Mouse (Mus musculus): Measurements from ENCODE around the gene Sat2.

The Sat2 gene

DNA sequence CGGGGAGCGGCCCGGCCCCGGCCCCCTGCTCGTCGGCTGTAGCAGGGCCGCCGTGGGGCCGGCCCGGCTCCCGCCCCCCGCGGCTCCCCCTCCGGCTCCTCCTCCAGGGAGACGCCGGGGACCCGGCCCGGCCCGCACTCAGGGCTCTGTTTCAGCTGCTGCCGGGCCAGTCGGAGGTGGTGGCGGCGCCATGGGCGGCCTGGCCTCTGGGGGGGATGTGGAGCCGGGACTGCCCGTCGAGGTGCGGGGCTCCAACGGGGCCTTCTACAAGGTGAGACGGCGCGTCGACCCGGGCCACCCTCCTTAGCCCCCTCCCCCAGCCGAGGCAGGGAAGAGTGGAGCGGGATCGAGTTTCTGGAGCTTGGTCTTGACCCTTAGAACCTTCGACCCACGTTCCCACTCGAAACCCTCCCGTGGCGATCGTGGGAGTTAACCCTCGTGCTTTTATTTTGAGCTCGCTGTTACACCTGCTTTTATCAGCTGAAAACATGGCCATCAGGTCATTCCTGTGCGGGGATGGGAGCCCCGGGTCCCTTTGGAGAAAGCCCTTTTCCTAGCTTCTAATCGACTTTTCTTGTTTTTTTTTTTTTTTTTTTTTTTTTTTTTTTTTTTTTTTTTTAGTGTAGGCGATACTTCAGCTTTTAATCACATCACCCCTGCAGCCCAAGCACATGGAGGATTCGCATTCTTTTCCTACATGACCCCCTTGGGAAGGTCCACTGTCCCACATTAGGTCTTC lies 11.5 kb downstream of the Sat2 start:
- peak; percentile 79 for DNase-seq (ENCODE audit: low spot score)

DNA sequence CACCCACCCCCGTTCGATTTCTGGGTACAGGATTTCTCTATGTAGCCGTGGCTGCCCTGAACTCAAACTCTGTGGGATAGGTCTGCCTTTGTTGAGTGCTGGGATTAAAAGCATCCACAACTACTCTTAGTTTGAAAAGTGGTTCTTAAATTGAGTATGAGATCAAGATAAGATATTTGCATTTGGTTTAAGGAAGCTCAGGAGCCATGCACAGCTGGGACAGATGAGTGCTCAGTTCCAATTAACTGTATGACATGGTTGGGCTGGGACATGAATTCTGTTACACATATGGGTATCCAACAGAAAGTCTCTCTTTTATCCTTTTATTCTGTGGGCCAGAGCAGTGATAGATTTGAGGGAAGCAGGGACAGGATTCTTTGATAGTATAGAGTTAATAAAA lies 13.6 kb downstream of the Sat2 start:
- DNase-seq (ENCODE audit: low spot score), result no peak

- no peak for DNase-seq (ENCODE audit: low spot score)
These were observed 24.0 kb downstream of the Sat2 start for GRCm38 (mm10) chr11:69645860-69646259.

DNA sequence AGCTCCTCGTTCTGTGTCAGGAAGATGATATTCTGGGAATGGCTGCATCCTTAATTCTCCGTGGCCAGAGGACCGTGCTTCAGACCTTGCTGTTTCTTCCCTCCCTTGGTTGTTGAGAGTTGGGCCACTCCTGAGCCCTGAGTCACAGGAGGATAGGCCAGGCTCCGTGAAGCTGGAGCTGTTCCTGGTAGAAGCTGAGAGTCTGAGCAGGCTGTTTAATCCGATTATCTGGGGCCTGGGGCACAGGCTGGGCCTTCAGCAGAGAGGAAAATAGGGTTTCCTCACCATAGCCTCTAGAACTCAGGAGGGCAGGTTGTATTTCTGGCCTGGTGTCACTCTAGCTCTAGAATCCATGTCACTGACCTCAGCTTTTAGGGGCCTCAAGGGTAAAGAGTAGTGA lies 31.6 kb downstream of the Sat2 start:
- DNase-seq (ENCODE audit: low spot score), result no peak

DNA sequence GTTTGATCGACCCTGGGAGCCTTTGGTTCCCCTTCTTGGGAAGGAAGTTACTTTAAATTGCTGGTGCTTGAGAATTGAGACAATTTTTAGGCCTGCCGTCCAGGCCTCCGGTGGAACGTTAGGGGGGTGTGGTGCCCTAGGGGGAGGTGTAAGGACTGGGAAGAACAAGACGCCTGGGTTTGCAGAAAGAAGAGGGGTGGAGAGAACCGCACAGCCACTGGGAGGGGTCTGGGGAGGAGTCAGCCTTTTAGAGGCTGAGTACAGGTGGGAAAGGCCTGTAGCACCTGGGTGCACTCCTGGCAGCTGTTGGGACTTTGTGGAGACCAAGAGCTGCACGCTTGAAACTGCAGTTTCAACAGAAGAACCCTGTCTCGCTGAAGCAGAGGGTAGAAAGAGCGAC lies 32.9 kb downstream of the Sat2 start:
- peak; percentile 36 for DNase-seq (ENCODE audit: low spot score)

GRCm38 (mm10) chr11:69655264-69656064 lies 33.6 kb downstream of the Sat2 start, which contains the start of gene Sox15:
Gene Sox15, plus strand, starts transcription at chr11:69655314.
- peak; percentile 67 for DNase-seq (ENCODE audit: low spot score)

DNA sequence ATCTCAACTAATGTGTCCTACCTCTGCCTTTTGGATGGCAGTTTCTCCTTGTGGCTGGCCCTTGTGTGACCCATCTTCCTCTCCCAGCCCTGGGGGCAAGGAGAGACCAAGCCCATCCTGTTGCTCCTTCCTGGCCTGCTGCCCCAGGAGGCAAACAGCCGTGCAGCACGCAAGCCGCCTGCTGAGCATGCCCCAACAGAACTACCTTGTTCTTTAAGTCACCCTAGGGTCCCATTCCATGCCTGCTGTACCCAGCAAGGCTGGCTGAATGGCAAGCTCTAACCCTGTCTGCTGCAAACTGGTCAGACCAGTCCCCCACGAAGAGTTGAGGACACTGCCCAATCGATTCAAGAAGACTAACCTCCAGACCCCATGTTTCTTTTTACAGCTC lies 34.2 kb downstream of the Sat2 start:
- DNase-seq (ENCODE audit: low spot score), result no peak

GRCm38 (mm10) chr11:69656617-69657461 lies 35.0 kb downstream of the Sat2 start:
- DNase-seq (ENCODE audit: low spot score), result no peak

- no peak for DNase-seq (ENCODE audit: low spot score)
These were observed 35.6 kb downstream of the Sat2 start for GRCm38 (mm10) chr11:69657462-69657881.

DNA sequence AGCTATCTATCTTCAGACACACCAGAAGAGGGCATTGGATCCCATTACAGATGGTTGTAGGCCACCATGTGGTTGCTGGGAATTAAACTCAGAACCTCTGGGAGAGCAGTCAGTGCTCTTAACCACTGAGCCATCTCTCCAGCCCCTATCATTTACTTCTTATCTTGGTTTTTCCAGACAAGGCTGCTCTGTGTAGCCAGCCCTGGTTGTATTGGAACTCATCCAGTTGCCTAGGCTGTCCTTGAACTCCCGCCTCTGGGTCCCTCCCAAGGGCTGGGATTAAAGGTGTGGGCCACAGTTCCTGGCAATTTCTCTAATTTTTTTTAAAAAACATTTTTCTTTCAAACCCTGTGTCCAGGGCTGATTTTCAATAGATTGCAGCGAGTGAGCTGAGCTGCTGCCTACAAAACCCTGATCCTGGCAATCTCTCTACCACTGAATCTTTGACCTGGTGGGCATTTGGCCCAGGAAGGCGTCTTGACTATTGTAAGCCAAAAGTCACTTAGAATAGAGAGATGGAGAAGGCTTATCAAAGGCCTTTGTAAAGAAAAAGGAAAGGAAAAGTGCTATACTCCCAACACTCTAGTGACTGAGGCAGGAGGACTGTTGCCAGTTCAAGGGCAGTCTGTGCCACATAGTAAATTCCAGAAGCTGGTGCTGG lies 39.5 kb downstream of the Sat2 start:
- DNase-seq (ENCODE audit: low spot score), result peak; percentile 67

- peak; percentile 95 for DNase-seq (ENCODE audit: low spot score)
These were observed 40.6 kb downstream of the Sat2 start, which contains the start of gene Mpdu1 for GRCm38 (mm10) chr11:69662213-69662966. Gene Mpdu1, minus strand, starts transcription at chr11:69662642.

DNA sequence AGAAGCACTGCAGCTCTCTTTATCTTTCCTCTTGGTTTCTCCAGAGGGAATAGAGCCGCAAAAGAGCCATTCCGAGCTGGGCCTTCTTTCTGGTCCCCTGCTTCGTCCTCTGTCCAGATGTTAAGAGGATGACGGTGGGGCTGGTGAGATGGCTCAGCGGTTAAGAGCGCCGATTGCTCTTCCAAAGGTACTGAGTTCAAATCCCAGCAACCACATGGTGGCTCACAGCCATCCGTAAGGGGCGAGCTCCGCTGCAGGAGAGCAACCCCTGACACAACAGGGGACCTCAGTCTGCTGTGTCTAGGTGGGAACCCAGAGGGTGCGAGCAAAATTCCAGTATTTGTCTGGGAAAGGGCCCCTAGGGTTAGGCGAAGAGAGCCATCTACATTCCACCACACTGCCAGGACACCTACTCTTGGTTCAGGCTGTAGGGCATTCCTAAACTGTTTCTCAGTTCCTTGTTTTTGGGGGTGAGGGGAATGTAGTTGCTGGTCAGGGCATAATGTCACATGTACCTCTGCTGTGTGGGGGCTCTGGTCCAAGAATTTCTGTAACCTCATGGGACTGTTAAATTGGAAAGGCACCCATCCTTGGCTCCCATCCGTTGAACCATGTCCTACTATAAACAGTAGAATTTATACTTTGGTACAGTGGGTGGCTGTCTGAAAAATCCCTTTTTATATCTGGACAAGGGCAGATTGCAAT lies 41.3 kb downstream of the Sat2 start:
- no peak for DNase-seq (ENCODE audit: low spot score)

DNA sequence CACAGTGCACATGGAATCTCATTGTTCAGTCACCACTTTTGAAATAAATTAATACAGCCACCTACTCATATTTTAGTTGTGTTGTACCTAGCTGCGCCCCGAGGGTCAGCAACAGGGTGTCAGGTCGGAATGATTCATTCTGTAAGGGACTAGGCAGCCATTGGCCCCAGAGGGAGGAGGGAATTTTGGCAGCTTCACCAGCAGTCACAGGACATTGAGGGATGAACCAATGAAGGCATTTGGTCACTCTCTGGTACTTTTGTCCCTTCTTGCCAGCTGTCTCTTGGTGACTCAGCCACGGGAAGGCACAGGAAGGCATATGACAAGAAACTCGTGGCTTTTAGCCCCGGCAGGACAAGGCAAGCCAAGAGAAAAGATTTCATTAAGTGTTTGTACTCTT lies 42.0 kb downstream of the Sat2 start:
- no peak for DNase-seq (ENCODE audit: low spot score)

GRCm38 (mm10) chr11:69664841-69665240 lies 43.0 kb downstream of the Sat2 start:
- no peak for DNase-seq (ENCODE audit: low spot score)

DNA sequence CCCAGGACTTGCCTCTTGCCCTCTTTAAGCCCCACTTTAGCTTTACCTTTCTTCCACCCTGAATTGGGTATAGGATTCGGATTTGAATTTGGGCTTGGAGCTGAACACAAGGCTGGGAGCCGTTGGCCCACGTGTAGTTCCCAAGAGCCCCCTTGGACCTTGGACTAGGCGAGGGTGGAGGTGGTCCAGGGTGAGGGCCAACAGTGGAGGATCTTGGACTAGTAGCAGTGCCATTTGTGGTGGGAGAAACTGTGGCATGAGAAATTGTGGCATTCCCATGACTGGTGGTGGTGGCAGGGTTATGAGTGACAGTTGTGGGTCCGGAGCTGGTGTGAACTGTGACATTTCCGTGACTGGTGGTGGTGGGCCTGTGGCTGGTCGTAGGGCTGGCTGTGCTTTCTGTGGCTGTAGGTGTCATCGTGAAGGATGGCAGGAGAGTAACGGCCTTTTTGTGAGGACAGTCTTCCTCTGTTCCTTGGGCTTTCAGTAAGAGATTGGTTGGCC lies 43.7 kb downstream of the Sat2 start:
- no peak for DNase-seq (ENCODE audit: low spot score)

GRCm38 (mm10) chr11:69665961-69666664 lies 44.3 kb downstream of the Sat2 start, which contains the start of gene Cd68:
Gene Cd68, minus strand, starts transcription at chr11:69666153.
- DNase-seq (ENCODE audit: low spot score), result no peak

DNA sequence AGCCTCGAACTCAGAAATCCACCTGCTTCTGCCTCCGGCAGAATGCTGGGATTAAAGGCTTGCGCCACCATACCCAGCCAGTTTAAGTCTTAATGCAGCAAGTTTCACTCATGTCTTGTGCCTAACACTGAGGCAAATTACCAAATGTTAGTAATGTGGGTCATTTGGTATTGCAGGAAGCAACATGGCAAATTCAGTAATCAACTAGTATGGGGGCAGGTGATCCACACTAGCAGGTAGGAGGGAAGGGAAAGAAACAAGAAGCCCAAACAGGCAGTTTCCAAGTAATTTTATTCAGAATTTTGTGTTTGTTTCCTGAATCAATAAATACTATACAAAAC lies 44.8 kb downstream of the Sat2 start:
- no peak for DNase-seq (ENCODE audit: low spot score)

DNA sequence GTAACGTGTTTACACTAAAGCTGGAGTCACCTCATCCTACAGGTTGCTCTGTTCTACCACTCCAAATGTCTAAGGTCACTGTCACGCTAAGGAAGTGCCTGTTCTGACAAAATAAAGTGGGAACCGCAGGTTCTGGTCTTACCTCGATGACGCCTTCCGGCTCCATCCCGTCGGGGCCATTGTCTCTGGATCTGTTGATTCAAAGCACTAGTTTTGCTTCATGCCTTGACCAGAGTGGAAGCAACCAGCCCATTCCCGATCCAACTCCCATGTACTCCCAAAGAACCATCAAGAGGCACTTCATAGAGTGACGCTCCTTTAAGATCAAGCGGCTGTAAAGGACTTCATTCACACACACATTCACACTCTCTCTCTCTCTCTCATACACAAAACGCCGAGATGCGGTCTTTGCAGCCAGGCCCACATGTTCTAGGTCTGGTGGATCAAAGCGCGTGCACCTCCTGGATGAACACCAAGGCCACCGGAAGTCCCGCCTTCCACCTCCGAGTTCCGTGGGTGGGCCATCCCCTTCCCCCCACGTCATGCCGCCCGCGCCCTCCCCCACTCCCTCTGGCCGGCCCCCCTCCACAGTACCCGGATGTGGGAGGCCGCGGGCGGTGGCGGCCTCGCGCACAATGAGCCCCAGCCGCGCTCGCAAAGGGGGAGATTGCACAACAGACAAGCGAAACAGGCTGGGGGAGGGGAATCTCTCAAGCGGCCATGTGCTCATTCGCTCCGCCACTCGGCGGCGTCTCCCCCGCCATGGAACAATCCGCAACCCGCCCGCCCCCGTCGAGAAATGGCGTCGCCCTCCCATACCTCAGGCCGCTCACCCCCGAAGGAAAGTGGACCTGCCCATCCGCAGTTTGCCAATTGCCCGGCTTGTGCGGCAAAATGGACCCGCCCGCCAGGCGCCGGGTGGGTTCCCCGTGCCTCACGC lies 49.2 kb downstream of the Sat2 start:
- peak; percentile 93 for DNase-seq (ENCODE audit: low spot score)

Measured in testis, postnatal 14 days (tissue).